Mouse (Mus musculus) heart, embryonic 16.5 days (tissue): ENCODE data around the gene Cyth2. TPM values are rescaled to one million over a fixed set of nuclear protein-coding genes. Genes with fewer than 3 reads are reported as not detected.

Source experiments
- ATAC-seq: fragments of 200-750 bp; cut with Nextera tagmentation; replicated peaks from 2 replicates; pipeline ENCODE4 v1.8.0; 2017; ENCODE audit warnings: moderate number of reproducible peaks; ENCODE audit not compliant: insufficient read depth, low FRiP score; ENCODE audit errors: extremely low read depth
- H3K27ac ChIP-seq: fragments of 300-500 bp; sonication (generic); 2 replicates; pipeline ENCODE4 v1.5.1; 2014; ENCODE audit warnings: mild to moderate bottlenecking, low read length, control low read depth, moderate library complexity
- H3K27me3 ChIP-seq: fragments of 300-500 bp; sonication (generic); 2 replicates; pipeline ENCODE4 v1.6.1; 2014; ENCODE audit warnings: low read length, mixed read lengths; ENCODE audit not compliant: control insufficient read depth, insufficient read depth
- H3K36me3 ChIP-seq: fragments of 300-500 bp; sonication (generic); 2 replicates; pipeline ENCODE4 v1.6.1; 2014; ENCODE audit not compliant: control insufficient read depth, insufficient read depth
- H3K4me1 ChIP-seq: fragments of 300-500 bp; sonication (generic); 2 replicates; pipeline ENCODE4 v1.6.1; 2014; ENCODE audit warnings: low read length, mixed read lengths; ENCODE audit not compliant: control insufficient read depth, insufficient read depth
- H3K4me2 ChIP-seq: fragments of 300-500 bp; sonication (generic); 2 replicates; pipeline ENCODE4 v1.6.1; 2014; ENCODE audit warnings: low read depth, mild to moderate bottlenecking, control low read depth, low read length
- H3K4me3 ChIP-seq: fragments of 300-500 bp; sonication (generic); 2 replicates; pipeline ENCODE4 v1.5.1; 2014; ENCODE audit warnings: mild to moderate bottlenecking, control low read depth, low read length
- H3K9ac ChIP-seq: fragments of 300-500 bp; sonication (generic); 2 replicates; pipeline ENCODE4 v1.6.1; 2014; ENCODE audit warnings: low read length, control low read depth
- H3K9me3 ChIP-seq: fragments of 300-500 bp; sonication (generic); replicated peaks from 2 replicates; pipeline ENCODE4 v1.6.1; 2016; ENCODE audit warnings: low read length; ENCODE audit not compliant: control insufficient read depth
- WGBS: fragments of 180-500 bp; shearing (Covaris S2); extraction: QIAGEN DNeasy Blood & Tissue Kit; methylation state at CpG from one replicate; pipeline ENCODE4 v1.1.7; 2014; 5-methylcytosine and 5-hydroxymethylcytosine counted together
- polyA plus RNA-seq: library from polyadenylated mRNA; unstranded; fragments of >200 nt; fragmentation: Nextera tagmentation; extraction: Ambion mirVana; gene quantifications from 2 replicates; pipeline ENCODE4 v1.2.1, GENCODE M21; 2015

Cyth2 gene
- polyA plus RNA-seq: 90.8 and 90.9 TPM in 2 replicates

GRCm38 (mm10) chr7:45813787-45814779, at the start of gene Cyth2:
Cyth2 (minus strand) TSS chr7:45814581.
- peak within 1 kb of the TSS; percentile 85 for H3K4me2 ChIP-seq
- H3K4me3 ChIP-seq: peak within 1 kb of the TSS; percentile 99
- under 1% methylated on average over 78 of the region's 92 CpGs for WGBS
- H3K9ac ChIP-seq: peak within 1 kb of the TSS; percentile 100
- peaks cover 19% of the 10 kb centered on the region for H3K4me1 ChIP-seq
- peak within 1 kb of the TSS; percentile 100 for H3K27ac ChIP-seq
- H3K27me3 ChIP-seq: peaks cover 8% of the 10 kb centered on the region; the same call in 1 of the 2 replicates
- peaks cover 32% of the 10 kb centered on the region for H3K36me3 ChIP-seq
- ATAC-seq: peak; percentile 99
- no peaks in the 10 kb centered on the region for H3K9me3 ChIP-seq

GRCm38 (mm10) chr7:45862804-45863203, 48.4 kb upstream of the Cyth2 start:
- H3K27ac ChIP-seq: no peak overlapping the region
- no peaks in the 10 kb centered on the region for H3K9me3 ChIP-seq
- H3K4me3 ChIP-seq: no peak overlapping the region
- WGBS: 83% methylated on average over 7 of the region's 7 CpGs
- H3K4me2 ChIP-seq: no peak overlapping the region
- no peaks in the 10 kb centered on the region for H3K36me3 ChIP-seq
- H3K4me1 ChIP-seq: peaks cover 2% of the 10 kb centered on the region; the same call in 1 of the 2 replicates
- ATAC-seq: no peak
- H3K9ac ChIP-seq: no peak overlapping the region
- peaks cover 29% of the 10 kb centered on the region for H3K27me3 ChIP-seq

DNA sequence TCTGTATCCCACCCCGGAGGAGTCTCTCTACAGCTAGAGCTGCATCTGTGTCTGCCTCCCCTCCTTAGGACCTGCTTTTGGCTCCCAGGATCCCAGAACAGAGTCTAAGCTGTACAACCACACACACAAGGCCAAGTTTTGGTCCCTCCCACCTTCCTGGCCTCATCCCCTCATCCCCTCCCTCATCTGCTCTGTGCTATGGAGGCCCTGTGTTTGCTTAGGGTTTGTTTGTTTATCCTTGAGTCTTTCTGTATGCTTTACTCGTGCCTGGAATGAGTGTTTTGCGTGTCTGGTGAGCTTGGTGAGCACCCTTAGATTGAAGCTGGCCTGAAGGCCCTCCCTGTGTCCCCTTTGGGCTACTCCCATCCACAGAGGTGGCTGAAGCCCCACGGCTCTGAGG, 44.6 kb upstream of the Cyth2 start:
- Histone ChIP-seq H3K9me3 (no peaks in the 10 kb centered on the region), H3K4me1 (peaks cover 12% of the 10 kb centered on the region), H3K27ac (no peak overlapping the region), H3K9ac (no peak overlapping the region), H3K4me2 (no peak overlapping the region), H3K4me3 (no peak overlapping the region), H3K27me3 (peaks cover 35% of the 10 kb centered on the region), H3K36me3 (no peaks in the 10 kb centered on the region)
- WGBS: 51% methylated on average over 4 of the region's 4 CpGs
- ATAC-seq: no peak

- Histone ChIP-seq H3K4me2 (peak overlapping the region; percentile 75), H3K36me3 (no peaks in the 10 kb centered on the region), H3K4me1 (peaks cover 12% of the 10 kb centered on the region), H3K9me3 (no peaks in the 10 kb centered on the region), H3K4me3 (peak overlapping the region; percentile 49), H3K27ac (no peak overlapping the region), H3K9ac (peak overlapping the region; percentile 38), H3K27me3 (peaks cover 35% of the 10 kb centered on the region)
- WGBS: 2% methylated on average over 29 of the region's 30 CpGs
- ATAC-seq: peak; percentile 34; the same call in 1 of the 2 replicates
Observed at GRCm38 (mm10) chr7:45856950-45857901, 42.8 kb upstream of the Cyth2 start.

- peaks cover 28% of the 10 kb centered on the region for H3K27me3 ChIP-seq
Observed at GRCm38 (mm10) chr7:45853089-45853488, 38.7 kb upstream of the Cyth2 start.

GRCm38 (mm10) chr7:45850661-45851060, 36.3 kb upstream of the Cyth2 start:
- H3K27ac ChIP-seq: no peak overlapping the region
- no peak overlapping the region for H3K4me3 ChIP-seq
- 44% methylated on average over 3 of the region's 3 CpGs for WGBS
- H3K4me2 ChIP-seq: no peak overlapping the region
- no peaks in the 10 kb centered on the region for H3K4me1 ChIP-seq
- ATAC-seq: no peak
- H3K36me3 ChIP-seq: no peaks in the 10 kb centered on the region
- peaks cover 11% of the 10 kb centered on the region for H3K27me3 ChIP-seq
- H3K9ac ChIP-seq: no peak overlapping the region
- no peaks in the 10 kb centered on the region for H3K9me3 ChIP-seq

More at GRCm38 (mm10) chr7:45853089-45853488, 38.7 kb upstream of the Cyth2 start:
- Histone ChIP-seq H3K4me2 (no peak overlapping the region), H3K4me1 (peaks cover 12% of the 10 kb centered on the region), H3K4me3 (no peak overlapping the region), H3K27ac (no peak overlapping the region), H3K9ac (no peak overlapping the region), H3K36me3 (no peaks in the 10 kb centered on the region), H3K9me3 (no peaks in the 10 kb centered on the region)
- no peak for ATAC-seq
- WGBS: 79% methylated on average over 12 of the region's 12 CpGs

- no peak overlapping the region for H3K27ac ChIP-seq
- H3K4me1 ChIP-seq: no peaks in the 10 kb centered on the region
- WGBS: 22% methylated on average over 6 of the region's 6 CpGs
- no peak overlapping the region for H3K4me2 ChIP-seq
- H3K27me3 ChIP-seq: peaks cover 17% of the 10 kb centered on the region
- H3K9ac ChIP-seq: no peak overlapping the region
- no peaks in the 10 kb centered on the region for H3K36me3 ChIP-seq
- no peaks in the 10 kb centered on the region for H3K9me3 ChIP-seq
- ATAC-seq: no peak
- H3K4me3 ChIP-seq: no peak overlapping the region
Observed at GRCm38 (mm10) chr7:45848447-45849027, 34.2 kb upstream of the Cyth2 start.

DNA sequence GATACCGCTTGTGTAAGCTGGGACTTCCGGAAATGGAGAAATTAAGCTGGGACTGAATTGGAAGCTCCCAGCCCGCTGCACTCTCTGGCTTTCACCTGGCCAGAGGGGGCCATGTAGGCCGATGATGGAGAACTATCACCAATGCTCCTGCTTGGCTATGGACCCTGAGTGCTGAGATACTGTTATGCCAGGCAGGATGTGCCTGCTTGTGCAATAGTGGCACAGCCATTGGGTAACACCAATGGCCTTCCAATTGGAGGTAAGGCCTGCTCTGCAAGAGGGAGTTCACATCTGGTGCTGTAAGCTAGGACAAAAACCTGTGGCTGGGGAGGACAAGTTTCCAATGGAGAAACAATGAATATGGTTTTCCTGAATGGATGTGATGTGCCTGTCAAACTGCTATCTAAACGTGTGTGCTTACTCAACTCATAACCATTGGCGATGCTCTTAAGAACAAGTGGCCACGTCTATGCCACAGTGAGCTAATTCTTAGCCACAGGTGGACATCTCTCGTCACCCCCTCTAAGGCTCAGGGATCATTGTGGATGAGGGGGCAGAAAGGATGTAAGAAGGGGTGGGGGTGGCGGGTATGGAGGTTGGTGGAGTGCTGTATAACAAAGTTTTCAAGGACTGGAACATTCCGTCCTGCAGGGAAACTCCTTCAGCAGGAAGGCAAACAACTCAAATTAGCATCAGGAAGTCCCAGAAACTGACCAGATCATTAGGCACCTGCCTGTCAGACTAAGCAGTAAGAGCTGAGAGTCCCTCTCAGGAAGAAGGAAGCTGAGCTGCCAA, 28.8 kb upstream of the Cyth2 start:
- no peak for ATAC-seq
- Histone ChIP-seq H3K27ac (no peak overlapping the region), H3K27me3 (peaks cover 25% of the 10 kb centered on the region), H3K9ac (no peak overlapping the region), H3K4me3 (no peak overlapping the region), H3K36me3 (no peaks in the 10 kb centered on the region), H3K9me3 (peaks cover 6% of the 10 kb centered on the region; the same call in 1 of the 2 replicates), H3K4me1 (no peaks in the 10 kb centered on the region), H3K4me2 (no peak overlapping the region)
- 78% methylated on average over 10 of the region's 10 CpGs for WGBS
